Mouse (Mus musculus) hindbrain, embryonic 13.5 days (tissue): Measurements from ENCODE around the gene Klhl8. TPM values are rescaled to one million over a fixed set of nuclear protein-coding genes. Genes with fewer than 3 reads are reported as not detected.

Experiments
- ATAC-seq: fragments of 200-750 bp; cut with Nextera tagmentation; 2 replicates; pipeline ENCODE4 v1.8.0; 2017; ENCODE audit warnings: moderate TSS enrichment; ENCODE audit not compliant: low FRiP score
- H3K27ac ChIP-seq: fragments of 300-500 bp; sonication (generic); 2 replicates; pipeline ENCODE4 v1.5.1; 2015; ENCODE audit warnings: inconsistent platforms, mild to moderate bottlenecking, moderate library complexity
- H3K27me3 ChIP-seq: fragments of 300-500 bp; sonication (generic); 2 replicates; pipeline ENCODE4 v1.6.1; 2015; ENCODE audit warnings: mild to moderate bottlenecking, inconsistent platforms
- H3K36me3 ChIP-seq: fragments of 300-500 bp; sonication (generic); 2 replicates; pipeline ENCODE4 v1.6.1; 2015; ENCODE audit warnings: mild to moderate bottlenecking, inconsistent platforms
- H3K4me1 ChIP-seq: fragments of 300-500 bp; sonication (generic); replicated peaks from 2 replicates; pipeline ENCODE4 v1.6.1; 2015; ENCODE audit warnings: inconsistent platforms
- H3K4me2 ChIP-seq: fragments of 300-500 bp; sonication (generic); 2 replicates; pipeline ENCODE4 v1.6.1; 2015; ENCODE audit warnings: inconsistent platforms, mild to moderate bottlenecking, moderate library complexity
- H3K4me3 ChIP-seq: fragments of 300-500 bp; sonication (generic); 2 replicates; pipeline ENCODE4 v1.5.1; 2015; ENCODE audit warnings: mild to moderate bottlenecking, inconsistent platforms
- H3K9ac ChIP-seq: fragments of 300-500 bp; sonication (generic); 2 replicates; pipeline ENCODE4 v1.6.1; 2015; ENCODE audit warnings: mild to moderate bottlenecking, inconsistent platforms
- H3K9me3 ChIP-seq: fragments of 300-500 bp; sonication (generic); 2 replicates; pipeline ENCODE4 v1.6.1; 2016; ENCODE audit warnings: inconsistent platforms
- WGBS: fragments of 180-500 bp; shearing (Covaris S2); methylation state at CpG from one replicate; pipeline ENCODE4 v1.1.7; 2015; 5-methylcytosine and 5-hydroxymethylcytosine counted together
- polyA plus RNA-seq: library from polyadenylated mRNA; unstranded; fragments of >200 nt; fragmentation: Nextera tagmentation; extraction: Ambion mirVana; gene quantifications from 2 replicates; pipeline ENCODE4 v1.2.1, GENCODE M21; 2015

Gene Klhl8
- polyA plus RNA-seq, 1 experiment from 2014 or later: 31.9 TPM

GRCm38 (mm10) chr5:103928196-103928550, 17.1 kb upstream of the Klhl8 start:
- WGBS: 90% methylated on average over 7 of the region's 7 CpGs
- Histone ChIP-seq H3K9me3 (no peaks in the 10 kb centered on the region), H3K27me3 (peaks cover 21% of the 10 kb centered on the region), H3K4me2 (no peak overlapping the region), H3K4me3 (no peak overlapping the region), H3K9ac (no peak overlapping the region), H3K36me3 (no peaks in the 10 kb centered on the region), H3K4me1 (no peaks in the 10 kb centered on the region; the same call in 1 of the 2 replicates), H3K27ac (no peak overlapping the region)
- no peak for ATAC-seq

GRCm38 (mm10) chr5:103927429-103928195, 16.6 kb upstream of the Klhl8 start:
- Histone ChIP-seq H3K9ac (no peak overlapping the region), H3K27me3 (peaks cover 21% of the 10 kb centered on the region), H3K36me3 (no peaks in the 10 kb centered on the region), H3K4me1 (no peaks in the 10 kb centered on the region; the same call in 1 of the 2 replicates), H3K27ac (no peak overlapping the region), H3K4me2 (peak overlapping the region; percentile 43), H3K4me3 (no peak overlapping the region), H3K9me3 (no peaks in the 10 kb centered on the region)
- 31% methylated on average over 27 of the region's 27 CpGs for WGBS
- peak; percentile 76 for ATAC-seq

- no peaks in the 10 kb centered on the region for H3K36me3 ChIP-seq
- H3K9me3 ChIP-seq: no peaks in the 10 kb centered on the region
- no peak overlapping the region for H3K4me3 ChIP-seq
- H3K9ac ChIP-seq: no peak overlapping the region
- H3K27ac ChIP-seq: no peak overlapping the region
- H3K4me2 ChIP-seq: no peak overlapping the region
- peaks cover 21% of the 10 kb centered on the region for H3K27me3 ChIP-seq
- no peak for ATAC-seq
- 72% methylated on average over 12 of the region's 12 CpGs for WGBS
- H3K4me1 ChIP-seq: no peaks in the 10 kb centered on the region; the same call in 1 of the 2 replicates
Measured at GRCm38 (mm10) chr5:103926398-103926797, 15.3 kb upstream of the Klhl8 start.

- H3K36me3 ChIP-seq: no peaks in the 10 kb centered on the region
- H3K4me3 ChIP-seq: no peak overlapping the region
- ATAC-seq: no peak
- no peaks in the 10 kb centered on the region for H3K9me3 ChIP-seq
- 89% methylated on average over 2 of the region's 2 CpGs for WGBS
- no peak overlapping the region for H3K27ac ChIP-seq
- no peak overlapping the region for H3K4me2 ChIP-seq
- H3K4me1 ChIP-seq: no peaks in the 10 kb centered on the region; the same call in 1 of the 2 replicates
- no peak overlapping the region for H3K9ac ChIP-seq
- H3K27me3 ChIP-seq: peaks cover 21% of the 10 kb centered on the region
Measured at GRCm38 (mm10) chr5:103923755-103924154, 12.7 kb upstream of the Klhl8 start.

GRCm38 (mm10) chr5:103923101-103923500, 12.0 kb upstream of the Klhl8 start:
- no peak for ATAC-seq

GRCm38 (mm10) chr5:103922436-103922835, 11.4 kb upstream of the Klhl8 start:
- Histone ChIP-seq H3K27me3 (peaks cover 8% of the 10 kb centered on the region), H3K4me1 (peaks cover 2% of the 10 kb centered on the region; the same call in 1 of the 2 replicates), H3K9ac (no peak overlapping the region), H3K9me3 (no peaks in the 10 kb centered on the region), H3K27ac (no peak overlapping the region), H3K36me3 (no peaks in the 10 kb centered on the region), H3K4me3 (no peak overlapping the region), H3K4me2 (no peak overlapping the region)
- no peak for ATAC-seq
- WGBS: 78% methylated on average over 5 of the region's 5 CpGs

More at GRCm38 (mm10) chr5:103923101-103923500, 12.0 kb upstream of the Klhl8 start:
- Histone ChIP-seq H3K4me2 (no peak overlapping the region), H3K9ac (no peak overlapping the region), H3K27me3 (peaks cover 14% of the 10 kb centered on the region), H3K36me3 (no peaks in the 10 kb centered on the region), H3K27ac (no peak overlapping the region), H3K9me3 (no peaks in the 10 kb centered on the region), H3K4me1 (no peaks in the 10 kb centered on the region), H3K4me3 (no peak overlapping the region)
- WGBS: 90% methylated on average over 6 of the region's 6 CpGs

- ATAC-seq: no peak
Measured at GRCm38 (mm10) chr5:103919497-103919896, 8.4 kb upstream of the Klhl8 start.

GRCm38 (mm10) chr5:103918233-103918632, 7.2 kb upstream of the Klhl8 start:
- H3K4me3 ChIP-seq: no peak overlapping the region
- H3K27ac ChIP-seq: no peak overlapping the region
- no peaks in the 10 kb centered on the region for H3K36me3 ChIP-seq
- H3K4me2 ChIP-seq: no peak overlapping the region
- no peaks in the 10 kb centered on the region for H3K9me3 ChIP-seq
- peaks cover 3% of the 10 kb centered on the region; the same call in 1 of the 2 replicates for H3K4me1 ChIP-seq
- H3K27me3 ChIP-seq: peaks cover 8% of the 10 kb centered on the region
- ATAC-seq: no peak
- no peak overlapping the region for H3K9ac ChIP-seq
- 84% methylated on average over 3 of the region's 3 CpGs for WGBS

More at GRCm38 (mm10) chr5:103919497-103919896, 8.4 kb upstream of the Klhl8 start:
- peaks cover 4% of the 10 kb centered on the region for H3K27me3 ChIP-seq
- no peaks in the 10 kb centered on the region for H3K36me3 ChIP-seq
- H3K9ac ChIP-seq: no peak overlapping the region
- no peak overlapping the region for H3K27ac ChIP-seq
- 92% methylated on average over 4 of the region's 4 CpGs for WGBS
- H3K4me2 ChIP-seq: no peak overlapping the region
- H3K4me1 ChIP-seq: peaks cover 3% of the 10 kb centered on the region; the same call in 1 of the 2 replicates
- no peak overlapping the region for H3K4me3 ChIP-seq
- H3K9me3 ChIP-seq: no peaks in the 10 kb centered on the region

GRCm38 (mm10) chr5:103917357-103917895, 6.4 kb upstream of the Klhl8 start:
- Histone ChIP-seq H3K27ac (no peak overlapping the region), H3K9ac (no peak overlapping the region), H3K36me3 (no peaks in the 10 kb centered on the region), H3K9me3 (no peaks in the 10 kb centered on the region), H3K4me1 (peaks cover 3% of the 10 kb centered on the region; the same call in 1 of the 2 replicates), H3K27me3 (peaks cover 12% of the 10 kb centered on the region; the same call in 1 of the 2 replicates), H3K4me3 (no peak overlapping the region), H3K4me2 (no peak overlapping the region)
- ATAC-seq: no peak
- WGBS: 60% methylated on average over 8 of the region's 8 CpGs

- ATAC-seq: no peak
- H3K9ac ChIP-seq: no peak overlapping the region
Measured at GRCm38 (mm10) chr5:103916595-103917356, 5.7 kb upstream of the Klhl8 start.

GRCm38 (mm10) chr5:103914335-103915226, 3.5 kb upstream of the Klhl8 start:
- Histone ChIP-seq H3K27ac (no peak overlapping the region), H3K9me3 (no peaks in the 10 kb centered on the region), H3K4me1 (peaks cover 3% of the 10 kb centered on the region; the same call in 1 of the 2 replicates), H3K27me3 (peaks cover 12% of the 10 kb centered on the region; the same call in 1 of the 2 replicates), H3K9ac (no peak overlapping the region), H3K4me3 (no peak overlapping the region), H3K36me3 (no peaks in the 10 kb centered on the region), H3K4me2 (no peak overlapping the region)
- ATAC-seq: no peak
- WGBS: 78% methylated on average over 11 of the region's 11 CpGs

More at GRCm38 (mm10) chr5:103916595-103917356, 5.7 kb upstream of the Klhl8 start:
- 69% methylated on average over 12 of the region's 12 CpGs for WGBS
- Histone ChIP-seq H3K27me3 (peaks cover 12% of the 10 kb centered on the region; the same call in 1 of the 2 replicates), H3K36me3 (no peaks in the 10 kb centered on the region), H3K4me3 (no peak overlapping the region), H3K27ac (no peak overlapping the region), H3K4me1 (peaks cover 3% of the 10 kb centered on the region; the same call in 1 of the 2 replicates), H3K9me3 (no peaks in the 10 kb centered on the region), H3K4me2 (no peak overlapping the region)
